ENCODE assay signal across 8 mouse cellular contexts in genomic region chr4:101647196-101647905, GRCm38 (mm10). TPM values are rescaled to one million over a fixed set of nuclear protein-coding genes. Genes with fewer than 3 reads are reported as not detected.
DNase-seq lines count a peak whose midpoint lies in the region; ATAC-seq and TF ChIP-seq lines count a peak whose summit lies in the region.

TSS of gene Leprot (plus strand) at chr4:101647718.

- H3K27ac ChIP-seq in embryonic facial prominence, embryonic 14.5 days (replicated peaks; ENCODE audit: low read depth, low read length), result peak within 1 kb of the TSS; percentile 96
- H3K27ac ChIP-seq in heart, adult 2 months, result peak within 1 kb of the TSS; percentile 98
- peak within 1 kb of the TSS; percentile 95 for H3K27ac ChIP-seq in limb, embryonic 13.5 days
- peak within 1 kb of the TSS; percentile 95 for H3K27ac ChIP-seq in midbrain, embryonic 16.5 days (ENCODE audit: low read length)

- peak within 1 kb of the TSS; percentile 95 for H3K9ac ChIP-seq in embryonic facial prominence, embryonic 14.5 days (ENCODE audit: low read depth, low read length)
- peak within 1 kb of the TSS; percentile 94 for H3K9ac ChIP-seq in heart, adult 2 months (ENCODE audit: low read depth, low read length)
- H3K9ac ChIP-seq in limb, embryonic 13.5 days, result peak within 1 kb of the TSS; percentile 91
- peak within 1 kb of the TSS; percentile 94 for H3K9ac ChIP-seq in midbrain, embryonic 16.5 days (ENCODE audit: low read depth, low read length)

- TF ChIP-seq POLR2A in heart, adult 2 months (IDR thresholded peaks at IDR 0.05; ENCODE audit: insufficient read depth, low read depth, low read length), result peak; percentile 67

- TF ChIP-seq EP300 in heart, adult 2 months (IDR thresholded peaks at IDR 0.05; ENCODE audit: insufficient read depth, low read depth, low read length), result peak; percentile 40; the same call in 1 of the 2 replicates

- no peaks in the 10 kb centered on the region for H3K36me3 ChIP-seq in embryonic facial prominence, embryonic 14.5 days (ENCODE audit: control insufficient read depth, insufficient read depth, low read length)
- 0 out of 2 replicates have a peak, but pooled peaks cover 3% of the 10 kb centered on the region for H3K36me3 ChIP-seq in heart, adult 2 months (ENCODE audit: control insufficient read depth, insufficient read depth, low read length)
- H3K36me3 ChIP-seq in limb, embryonic 13.5 days, result no peaks in the 10 kb centered on the region
- peaks cover 3% of the 10 kb centered on the region; the same call in 1 of the 2 replicates for H3K36me3 ChIP-seq in midbrain, embryonic 16.5 days (ENCODE audit: control insufficient read depth, insufficient read depth, low read length)

- intact Hi-C loops in heart, adult 2 months (cut with DNase I), result loop anchor here (5.0 to 10.0 kb wide), 2 partner anchors 290 to 383 kb away; partner anchors contain the start of gene Jak1

- H3K79me2 ChIP-seq in heart, adult 2 months (replicated peaks; ENCODE audit: control insufficient read depth, insufficient read depth, low read length), result peaks cover 3% of the 10 kb centered on the region; the same call in 1 of the 2 replicates

- no peaks in the 10 kb centered on the region for H3K27me3 ChIP-seq in embryonic facial prominence, embryonic 14.5 days (replicated peaks; ENCODE audit: control insufficient read depth, insufficient read depth, low read length)
- H3K27me3 ChIP-seq in heart, adult 2 months (ENCODE audit: control insufficient read depth, insufficient read depth, low read length), result no peaks in the 10 kb centered on the region
- H3K27me3 ChIP-seq in limb, embryonic 13.5 days, result no peaks in the 10 kb centered on the region
- H3K27me3 ChIP-seq in midbrain, embryonic 16.5 days (ENCODE audit: control insufficient read depth, insufficient read depth, low read depth, low read length), result no peaks in the 10 kb centered on the region

- no peaks in the 10 kb centered on the region for H3K9me3 ChIP-seq in embryonic facial prominence, embryonic 14.5 days (ENCODE audit: control insufficient read depth, low read length)
- no peaks in the 10 kb centered on the region for H3K9me3 ChIP-seq in limb, embryonic 13.5 days
- H3K9me3 ChIP-seq in midbrain, embryonic 16.5 days (replicated peaks; ENCODE audit: control insufficient read depth, low read length, poor library complexity, severe bottlenecking), result no peaks in the 10 kb centered on the region

- peaks cover 14% of the 10 kb centered on the region for H3K4me1 ChIP-seq in embryonic facial prominence, embryonic 14.5 days (ENCODE audit: control insufficient read depth, insufficient read depth, low read length)
- H3K4me1 ChIP-seq in heart, adult 2 months (ENCODE audit: control insufficient read depth, insufficient read depth, low read length), result peaks cover 7% of the 10 kb centered on the region
- H3K4me1 ChIP-seq in limb, embryonic 13.5 days, result peaks cover 19% of the 10 kb centered on the region
- H3K4me1 ChIP-seq in midbrain, embryonic 16.5 days (ENCODE audit: control insufficient read depth, insufficient read depth, low read length), result peaks cover 14% of the 10 kb centered on the region

- WGBS in embryonic facial prominence, embryonic 14.5 days, result 0% methylated on average over 23 of the region's 39 CpGs
- WGBS in heart, adult 2 months, result under 1% methylated on average over 39 of the region's 39 CpGs
- WGBS in limb, embryonic 13.5 days, result 0% methylated on average over 39 of the region's 39 CpGs
- WGBS in midbrain, embryonic 16.5 days, result 1% methylated on average over 39 of the region's 39 CpGs

- peak; percentile 99 for ATAC-seq in embryonic facial prominence, embryonic 14.5 days (ENCODE audit: low read depth)
- ATAC-seq in limb, embryonic 13.5 days (ENCODE audit: low FRiP score, low read depth), result peak; percentile 99
- ATAC-seq in midbrain, embryonic 16.5 days, result peak; percentile 99

- peak within 1 kb of the TSS; percentile 72 for H3K4me3 ChIP-seq in embryonic facial prominence, embryonic 14.5 days (ENCODE audit: low read depth, low read length)
- peak within 1 kb of the TSS; percentile 74 for H3K4me3 ChIP-seq in heart, adult 2 months
- H3K4me3 ChIP-seq in limb, embryonic 13.5 days, result peak within 1 kb of the TSS; percentile 86
- H3K4me3 ChIP-seq in midbrain, embryonic 16.5 days (ENCODE audit: low read depth, low read length), result peak within 1 kb of the TSS; percentile 84

- TF ChIP-seq CTCF in heart, adult 2 months (IDR thresholded peaks at IDR 0.05), result no peak

- H3K4me2 ChIP-seq in embryonic facial prominence, embryonic 14.5 days (ENCODE audit: low read depth, low read length), result peak within 1 kb of the TSS; percentile 66
- H3K4me2 ChIP-seq in limb, embryonic 13.5 days (replicated peaks), result peak within 1 kb of the TSS; percentile 69
- peak within 1 kb of the TSS; percentile 80 for H3K4me2 ChIP-seq in midbrain, embryonic 16.5 days (ENCODE audit: low read length)

- DNase-seq in 3T3-L1 (ENCODE audit: low read depth, low spot score), result peak; percentile 99
- DNase-seq in adrenal gland, postnatal 4 days (ENCODE audit: low spot score in 2 of 2), result peak; percentile 87 to 97
- peak; percentile 99 for DNase-seq in embryonic facial prominence, embryonic 14.5 days (ENCODE audit: low spot score)
- peak; percentile 100 for DNase-seq in heart, adult 2 months
- DNase-seq in kidney, adult 8-10 months, result peak; percentile 100
- peak; percentile 91 to 93 for DNase-seq in spleen, postnatal 10 days (ENCODE audit: low spot score in 2 of 2)

RNA-seq across cellular contexts. Expression of gene Leprot, which starts in this region (rescaled TPM):
- total RNA-seq in adrenal gland, postnatal 4 days (2021), result 10 to 100 TPM; 96.3 to 98.2 TPM
- polyA plus RNA-seq in embryonic facial prominence, embryonic 14.5 days (2014; fragmentation: Nextera tagmentation; extraction: Ambion mirVana), result 98.1 and 98.2 TPM in 2 replicates
- total RNA-seq in heart, adult 2 months (2021), result 10 to 100 TPM; 24.2 to 30.2 TPM
- polyA plus RNA-seq in heart, adult 2 months (2012; rRNA removed), result 37.9 and 59.2 TPM in 2 replicates
- 92.3 and 96.3 TPM in 2 replicates for polyA plus RNA-seq in limb, embryonic 13.5 days (2015; fragmentation: Nextera tagmentation; extraction: Ambion mirVana)
- polyA plus RNA-seq in midbrain, embryonic 16.5 days (2015; fragmentation: Nextera tagmentation; extraction: Ambion mirVana), result 108 and 111 TPM in 2 replicates

Comparison
In these comparisons a context has a peak if more than half of its experiments do, and no peak if none do; other contexts are left out.
1. Peak in every context shown above with its lines: DNase-seq, ATAC-seq, H3K4me3 ChIP-seq and H3K27ac ChIP-seq.